Comparison of ENCODE assay signal across 31 mouse cellular contexts in genomic region chr10:11180077-11180476, GRCm38 (mm10).
"Had no signal": no experiment of that assay in that cellular context is flagged by ENCODE, and none has a peak within 500 bp of the region (broad histone marks: within the 10 kb centered on the region; RNA-seq: fewer than 3 reads in every experiment).

No protein-coding gene starts in this region.

- H3K4me1 ChIP-seq: heart, embryonic 12.5 days; heart, embryonic 13.5 days; heart, embryonic 15.5 days; hindbrain, embryonic 10.5 days; hindbrain, embryonic 12.5 days; hindbrain, embryonic 13.5 days; hindbrain, embryonic 15.5 days; intestine, embryonic 15.5 days; kidney, embryonic 15.5 days had no signal

- H3K4me2 ChIP-seq: heart, embryonic 11.5 days; heart, embryonic 12.5 days; heart, embryonic 13.5 days; heart, embryonic 15.5 days; hindbrain, embryonic 12.5 days; hindbrain, embryonic 13.5 days; hindbrain, embryonic 14.5 days; hindbrain, embryonic 15.5 days; intestine, embryonic 15.5 days; kidney, embryonic 15.5 days had no signal

- DNase-seq: heart, postnatal 10 days; heart, postnatal 14 days; heart, postnatal 36 days; heart, postnatal 4 days; kidney, adult 11 months; kidney, adult 18-20 months; kidney, adult 2 months; kidney, adult 8-10 months; kidney, adult 9 months; kidney, postnatal 10 days; kidney, postnatal 14 days; kidney, postnatal 25 days; kidney, postnatal 36 days; kidney, postnatal 4 days; layer of hippocampus, adult 9-11 months; layer of hippocampus, postnatal 36 days had no signal

- H3K4me3 ChIP-seq: heart, embryonic 12.5 days; heart, embryonic 13.5 days; heart, embryonic 15.5 days; hindbrain, embryonic 10.5 days; hindbrain, embryonic 12.5 days; hindbrain, embryonic 13.5 days; hindbrain, embryonic 15.5 days; intestine, embryonic 15.5 days; kidney, embryonic 15.5 days; layer of hippocampus, adult 2 months; left cerebral cortex, adult 2 months had no signal

- H3K27me3 ChIP-seq: heart, embryonic 12.5 days; heart, embryonic 13.5 days; heart, embryonic 15.5 days; hindbrain, embryonic 12.5 days; hindbrain, embryonic 13.5 days; hindbrain, embryonic 15.5 days; intestine, embryonic 15.5 days; kidney, embryonic 15.5 days had no signal

- H3K9me3 ChIP-seq: heart, embryonic 12.5 days; heart, embryonic 13.5 days; heart, embryonic 15.5 days; hindbrain, embryonic 10.5 days; hindbrain, embryonic 12.5 days; hindbrain, embryonic 13.5 days; hindbrain, embryonic 15.5 days; intestine, embryonic 15.5 days; kidney, embryonic 15.5 days had no signal

- H3K9ac ChIP-seq: heart, embryonic 12.5 days; heart, embryonic 13.5 days; heart, embryonic 15.5 days; hindbrain, embryonic 12.5 days; hindbrain, embryonic 13.5 days; hindbrain, embryonic 14.5 days; hindbrain, embryonic 15.5 days; intestine, embryonic 15.5 days; kidney, embryonic 15.5 days had no signal

- H3K27ac ChIP-seq: heart, embryonic 13.5 days; heart, embryonic 15.5 days; hindbrain, embryonic 10.5 days; hindbrain, embryonic 12.5 days; hindbrain, embryonic 13.5 days; hindbrain, embryonic 14.5 days; hindbrain, embryonic 15.5 days; hindbrain, postnatal 0 days; intestine, embryonic 15.5 days; kidney, embryonic 15.5 days; kidney, postnatal 0 days; layer of hippocampus, adult 2 months; left cerebral cortex, adult 2 months had no signal
